Mouse (Mus musculus) frontal cortex, postnatal 36 days (tissue): ENCODE measurements around the gene Junb.
A peak's percentile ranks its signal among the peaks of the same experiment; 100 is the strongest.

Experiments
- DNase-seq, 2 experiments: peaks; one replicate each; pipeline ENCODE4 v3.0.0; 2022; ENCODE audit warnings: low spot score in 2 of 2

The Junb gene

DNA sequence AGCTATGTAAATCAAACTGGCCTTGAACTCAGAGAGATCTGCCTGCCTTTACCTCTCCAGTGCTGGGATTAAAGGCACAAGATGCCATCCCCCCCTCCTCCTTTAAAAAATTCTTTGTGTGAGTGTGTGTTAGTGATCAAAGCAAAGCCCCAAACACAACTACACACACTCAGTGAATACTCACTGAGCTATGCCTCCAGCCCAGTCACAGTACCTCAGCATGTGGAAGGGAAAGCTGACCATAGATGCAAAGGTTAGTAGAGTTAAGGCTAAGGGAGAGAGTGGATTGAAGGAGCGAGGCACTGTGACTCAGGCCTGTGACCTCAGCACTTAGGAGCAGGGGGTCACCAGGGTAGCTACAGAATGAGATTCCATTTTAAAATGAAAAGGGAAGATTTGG is 5.4 kb downstream of the Junb start:
- no peak for DNase-seq

DNA sequence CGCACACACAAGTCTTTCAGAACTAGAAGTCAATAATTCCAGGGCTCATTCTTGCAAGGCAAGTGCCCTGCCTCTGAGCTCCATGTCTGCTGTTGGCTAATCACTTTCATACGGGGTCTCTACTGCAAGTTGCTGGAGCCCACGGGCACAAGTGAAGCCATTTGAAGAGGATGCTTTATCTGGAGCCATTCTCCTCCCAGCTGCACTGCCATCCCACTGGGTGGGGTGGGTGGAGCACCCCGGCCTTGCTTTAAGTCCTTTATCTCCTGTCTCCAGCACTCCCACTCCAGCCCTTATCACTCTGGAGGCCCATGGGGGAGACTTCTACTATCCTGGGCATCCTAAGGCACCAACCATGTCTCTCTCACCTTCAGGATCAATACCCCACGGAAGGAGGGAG is 7.6 kb downstream of the Junb start:
- no peak for DNase-seq

DNA sequence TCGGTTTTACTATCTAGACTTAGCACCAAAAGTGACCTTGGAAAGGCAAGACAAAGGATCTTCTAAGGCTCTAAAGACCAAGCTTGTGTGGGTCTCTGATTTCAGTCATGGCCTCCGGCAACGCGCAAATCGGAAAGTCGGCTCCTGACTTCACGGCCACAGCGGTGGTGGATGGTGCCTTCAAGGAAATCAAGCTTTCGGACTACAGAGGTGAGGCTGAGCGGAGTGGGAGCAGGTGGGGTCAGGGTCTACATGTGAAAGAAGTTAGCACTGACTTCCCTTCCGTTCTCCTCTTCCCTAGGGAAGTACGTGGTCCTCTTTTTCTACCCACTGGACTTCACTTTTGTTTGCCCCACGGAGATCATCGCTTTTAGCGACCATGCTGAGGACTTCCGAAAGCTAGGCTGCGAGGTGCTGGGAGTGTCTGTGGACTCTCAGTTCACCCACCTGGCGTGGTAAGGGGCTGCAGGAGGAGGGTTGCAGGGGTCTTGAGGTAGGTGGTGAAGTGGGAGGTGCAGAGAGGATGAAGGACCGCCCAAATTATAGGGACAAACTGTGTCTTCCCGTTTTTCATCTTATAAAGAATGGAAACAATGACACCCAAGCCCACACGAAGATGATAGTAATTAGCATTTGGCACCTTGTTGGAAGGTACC is 8.3 kb downstream of the Junb start:
- DNase-seq, result no peak

DNA sequence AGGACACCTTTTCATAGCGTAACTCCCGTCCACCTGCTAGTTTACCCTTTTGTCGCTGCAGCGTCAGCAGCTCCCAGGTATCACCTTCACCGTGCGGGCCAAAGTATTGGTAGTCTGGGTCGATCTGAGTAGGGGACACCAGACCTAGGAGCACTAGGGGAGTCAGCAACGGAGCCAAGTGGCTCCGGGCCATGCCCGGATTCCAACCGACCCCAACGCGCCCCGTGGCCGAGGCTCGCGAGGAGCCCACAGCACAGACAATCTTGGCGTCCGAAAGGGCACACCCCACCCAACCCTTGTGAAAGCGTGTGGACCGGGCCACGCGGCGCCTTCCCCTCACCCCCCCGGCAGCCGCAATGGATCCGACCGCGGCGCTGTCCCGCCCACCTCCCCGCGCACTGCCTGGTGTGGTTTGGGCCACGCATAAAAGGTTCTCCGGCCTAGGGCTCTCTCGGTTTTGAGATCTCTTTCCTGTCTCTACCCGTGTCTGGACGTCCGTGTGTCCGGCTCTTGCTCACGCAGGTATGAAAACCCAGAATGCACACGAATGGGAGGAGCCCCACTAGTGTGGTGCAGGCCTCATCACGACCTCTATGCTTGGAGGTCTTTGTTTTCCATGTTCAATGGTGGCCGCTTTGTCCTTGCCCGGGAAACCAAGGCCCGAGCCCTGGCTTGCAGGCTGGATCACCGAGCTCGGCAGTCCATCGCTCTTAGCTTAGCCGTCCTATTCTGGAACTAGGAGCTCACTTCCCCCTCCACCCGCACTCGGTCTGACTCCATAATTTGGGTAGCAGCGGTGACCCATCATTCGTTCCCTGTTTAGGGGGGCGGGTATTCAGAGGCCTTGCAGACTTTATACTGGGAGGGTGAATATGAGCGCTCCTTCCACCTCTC is 9.0 kb downstream of the Junb start, which contains the start of the genes Gm49661, Prdx2 and Rnaseh2a:
Gm49661 (minus strand) TSS at position 193 of the 894 bp plus-strand sequence.
Prdx2 (plus strand) TSS at position 347 of the 894 bp plus-strand sequence.
Rnaseh2a (minus strand) TSS at position 527 of the 894 bp plus-strand sequence.
- DNase-seq, result peak; percentile 75

DNA sequence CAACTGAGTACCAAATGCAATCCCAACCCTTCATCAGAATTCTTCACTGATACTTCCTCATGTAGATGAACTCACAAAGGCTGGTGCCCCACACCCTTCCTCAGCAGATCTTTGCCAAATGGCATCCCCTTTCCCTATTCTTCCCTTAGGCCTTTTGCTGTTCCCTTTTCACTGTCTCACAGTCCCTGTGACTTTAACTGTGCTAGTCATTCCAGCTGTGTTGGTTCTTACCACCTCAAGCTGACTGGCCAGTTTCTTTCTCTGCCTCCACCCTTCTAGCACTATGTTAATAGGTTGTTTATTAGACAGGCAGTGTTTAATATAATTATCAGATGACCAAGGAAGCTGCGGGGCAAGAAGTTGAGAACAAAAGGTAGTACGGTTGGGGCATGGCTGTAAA is 9.9 kb downstream of the Junb start:
- no peak for DNase-seq

DNA sequence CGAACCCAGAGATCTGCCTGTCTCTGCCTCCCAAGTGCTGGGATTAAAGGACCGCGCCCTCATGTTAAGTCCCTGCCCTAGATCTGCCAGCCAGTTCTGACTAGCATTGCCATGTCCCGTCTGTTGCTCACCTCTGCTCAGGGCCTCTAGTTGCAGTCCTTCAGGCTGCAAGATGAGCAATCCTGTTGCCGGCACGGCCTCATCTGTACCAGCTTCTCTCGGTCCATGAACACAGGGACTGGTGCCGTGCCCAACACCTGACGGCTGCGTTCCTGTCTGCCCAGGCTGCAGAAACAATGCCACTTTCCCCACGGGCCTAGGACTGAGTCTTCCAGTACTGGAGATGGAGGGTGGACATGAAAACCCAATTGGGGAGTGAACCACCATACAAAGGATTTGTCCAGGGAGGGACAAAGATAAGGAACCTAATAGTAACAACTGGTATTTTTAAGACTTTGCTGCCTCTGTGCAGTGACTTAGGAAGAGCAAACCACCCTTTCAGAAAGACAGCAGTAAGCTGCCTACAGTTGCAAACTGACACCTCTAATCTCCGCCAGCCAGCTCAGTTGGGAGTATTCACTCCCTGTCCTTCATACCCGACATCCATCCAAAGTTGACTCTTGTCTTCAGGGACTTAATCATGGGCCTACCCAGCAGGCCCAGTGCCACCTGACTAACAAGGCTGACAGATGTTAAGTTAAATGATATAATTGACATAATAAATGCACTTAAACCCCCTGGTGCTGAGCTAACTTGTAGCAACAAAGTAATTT is 10.8 kb downstream of the Junb start:
- DNase-seq, result no peak

DNA sequence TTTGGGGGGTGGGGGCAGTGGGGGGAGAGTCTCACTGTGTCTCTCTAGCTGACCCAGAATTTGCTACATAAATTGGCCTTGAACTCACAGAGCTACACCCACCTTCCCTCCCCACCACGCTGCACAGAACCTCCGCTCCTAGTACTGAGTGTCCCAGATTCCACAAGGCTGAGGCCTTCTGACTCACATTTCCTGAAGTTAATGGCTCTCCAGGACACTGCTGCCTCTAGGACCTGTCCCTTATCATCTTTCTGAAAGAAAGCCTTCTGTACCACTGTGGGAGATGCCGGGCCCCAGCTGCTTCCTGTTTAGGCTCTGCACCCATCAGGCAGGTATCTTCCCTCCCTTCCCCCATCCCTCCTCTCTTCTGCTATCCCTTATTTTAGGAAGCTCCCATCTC is 11.9 kb downstream of the Junb start:
- DNase-seq, result no peak

DNA sequence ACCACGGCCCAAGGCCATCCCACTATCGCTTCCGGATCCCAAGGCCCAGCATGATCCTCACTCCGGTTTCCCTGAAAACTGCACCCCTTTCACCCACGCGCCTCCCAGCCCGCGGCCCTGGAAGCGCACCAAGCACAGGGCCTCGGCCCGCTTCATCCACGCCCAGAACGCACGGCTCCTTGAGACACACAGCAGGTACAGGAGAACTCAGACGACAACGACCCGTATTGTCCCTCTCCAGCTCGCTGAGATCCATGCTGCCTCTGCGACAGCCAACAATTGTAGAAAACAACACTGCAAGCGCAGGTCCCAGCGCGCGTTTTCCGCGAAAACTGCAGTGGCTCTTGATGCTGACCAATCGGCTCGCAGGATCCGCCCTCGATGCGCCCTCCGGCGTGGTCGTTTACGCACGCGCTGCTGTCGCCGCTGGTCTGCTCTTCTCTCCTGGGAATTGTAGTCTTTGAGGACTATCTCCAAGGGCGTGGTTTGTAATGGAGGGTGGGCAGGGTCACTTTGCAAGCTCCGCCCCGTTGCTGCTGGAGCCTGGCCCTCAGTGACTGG is 12.7 kb downstream of the Junb start:
- DNase-seq, result peak; percentile 91 to 95

DNA sequence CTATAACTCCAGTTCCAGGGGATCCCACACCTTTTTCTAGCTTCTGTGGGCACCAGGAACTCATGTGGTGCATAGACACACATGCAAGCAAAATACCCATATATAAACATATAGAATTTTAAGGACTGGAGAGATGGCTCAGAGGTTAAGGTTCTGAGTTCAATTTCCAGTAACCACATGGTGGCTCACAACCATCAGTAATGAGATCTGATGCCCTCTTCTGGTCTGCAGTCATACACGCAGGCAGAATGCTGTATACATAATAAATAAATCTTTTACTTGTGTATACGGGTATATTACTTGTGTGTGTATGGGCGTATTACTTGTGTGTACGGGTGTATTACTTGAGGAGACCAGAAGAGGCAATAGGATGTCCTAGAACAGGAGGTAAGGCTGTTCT is 14.6 kb downstream of the Junb start:
- no peak for DNase-seq

DNA sequence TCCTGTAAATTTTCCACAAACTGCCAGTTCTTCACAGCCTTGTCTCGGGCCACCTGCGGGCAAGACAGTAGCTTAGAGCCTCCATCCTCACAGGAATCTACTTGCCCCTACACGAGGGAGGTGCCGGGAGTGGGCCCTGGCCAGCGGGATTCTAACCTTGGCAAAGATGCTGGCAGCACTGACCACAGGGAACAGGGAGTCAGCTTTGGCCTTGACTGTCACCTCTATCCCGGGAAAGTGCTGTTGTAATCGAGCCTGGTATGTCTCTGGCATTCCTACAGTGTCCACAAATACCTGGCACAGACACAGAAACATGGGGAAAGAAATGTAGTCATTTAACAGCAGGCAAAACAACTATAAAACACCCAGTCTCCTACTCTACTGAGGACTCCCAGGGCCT is 18.7 kb downstream of the Junb start:
- no peak for DNase-seq

DNA sequence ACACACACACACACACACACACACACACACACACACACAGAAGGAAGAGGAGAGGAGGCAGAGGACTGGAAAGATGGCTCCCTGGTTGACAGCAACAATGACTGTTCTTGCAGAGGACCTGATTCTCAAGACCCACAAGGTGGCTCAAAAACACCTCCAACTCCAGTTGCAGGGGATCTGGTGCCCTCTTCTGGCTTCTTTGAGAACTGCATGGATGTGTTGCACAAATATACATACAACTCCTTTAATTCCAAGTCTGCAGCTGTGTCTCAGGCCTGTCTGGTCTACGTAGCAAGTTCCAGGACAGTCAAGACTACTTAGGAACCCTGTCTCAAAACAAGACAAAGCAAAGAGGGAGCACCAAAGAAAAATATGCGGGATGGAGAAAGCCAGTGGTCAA is 21.8 kb downstream of the Junb start:
- DNase-seq, result peak; percentile 61 to 85

DNA sequence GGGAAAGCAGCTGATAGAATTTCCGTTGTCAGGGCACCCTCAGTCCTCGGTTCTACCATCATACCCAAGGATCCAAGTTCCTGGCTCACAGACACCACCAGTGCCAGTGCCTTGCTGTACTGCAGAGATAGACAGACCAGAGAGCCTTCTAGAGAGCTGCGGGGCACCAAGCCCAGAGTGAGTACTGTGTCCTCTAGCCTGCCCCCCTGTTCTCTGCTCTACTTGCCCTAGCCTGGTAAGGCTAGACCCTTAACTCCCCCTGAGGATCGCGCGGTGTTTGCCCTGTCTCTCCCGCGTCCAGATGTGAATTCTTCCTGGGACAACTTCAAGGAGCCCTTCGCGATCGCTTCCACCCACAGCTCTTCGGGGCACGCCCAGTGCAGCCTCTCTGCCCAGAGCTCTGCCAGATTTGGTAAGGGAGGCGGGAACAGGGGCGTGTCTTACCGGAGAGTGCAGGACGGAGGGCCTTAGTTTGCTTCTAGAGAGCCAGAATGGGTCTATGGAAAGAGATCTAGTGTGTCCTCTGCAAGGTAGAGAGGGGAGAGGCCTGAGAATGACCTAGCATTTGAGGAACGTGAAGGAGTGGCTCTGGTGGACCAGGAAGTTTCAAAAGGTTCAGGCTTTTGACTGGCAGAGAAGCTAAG is 25.8 kb downstream of the Junb start:
- DNase-seq, result no peak

DNA sequence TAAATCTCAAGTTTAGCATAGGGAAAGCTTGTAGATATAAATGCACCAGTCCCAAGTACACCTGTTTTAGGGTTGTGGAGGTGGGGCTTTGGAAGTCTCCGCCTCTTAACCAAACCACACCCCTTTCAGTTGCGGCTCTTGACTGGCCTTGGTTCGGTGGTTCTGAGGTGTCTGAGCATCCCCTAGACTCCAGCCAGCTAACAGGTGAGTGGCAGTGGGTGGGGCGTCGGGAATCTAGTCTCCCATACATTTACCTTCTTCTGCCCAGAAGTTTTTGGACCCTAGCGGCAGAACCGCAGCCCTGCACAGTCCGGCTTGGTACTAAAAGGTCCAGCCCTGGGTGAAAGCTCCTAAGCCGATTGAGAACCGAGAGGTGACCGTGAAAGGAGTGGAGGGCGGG is 28.8 kb downstream of the Junb start:
- DNase-seq, result no peak

DNA sequence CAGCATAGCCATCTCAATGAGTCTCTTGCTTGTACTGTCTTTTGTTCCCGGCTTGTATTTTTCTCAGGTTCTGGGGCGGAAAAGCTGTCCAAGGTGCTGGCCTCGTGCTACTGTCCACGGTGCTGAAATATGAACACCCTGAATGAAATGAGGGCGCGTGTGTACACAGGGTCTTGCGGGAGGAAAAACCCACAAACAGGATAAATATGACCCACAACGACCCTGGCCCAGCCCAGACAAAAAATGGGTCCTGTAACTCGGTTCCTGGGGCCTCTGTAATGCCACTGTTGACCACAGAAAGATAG is 31.3 kb downstream of the Junb start:
- DNase-seq, result no peak

DNA sequence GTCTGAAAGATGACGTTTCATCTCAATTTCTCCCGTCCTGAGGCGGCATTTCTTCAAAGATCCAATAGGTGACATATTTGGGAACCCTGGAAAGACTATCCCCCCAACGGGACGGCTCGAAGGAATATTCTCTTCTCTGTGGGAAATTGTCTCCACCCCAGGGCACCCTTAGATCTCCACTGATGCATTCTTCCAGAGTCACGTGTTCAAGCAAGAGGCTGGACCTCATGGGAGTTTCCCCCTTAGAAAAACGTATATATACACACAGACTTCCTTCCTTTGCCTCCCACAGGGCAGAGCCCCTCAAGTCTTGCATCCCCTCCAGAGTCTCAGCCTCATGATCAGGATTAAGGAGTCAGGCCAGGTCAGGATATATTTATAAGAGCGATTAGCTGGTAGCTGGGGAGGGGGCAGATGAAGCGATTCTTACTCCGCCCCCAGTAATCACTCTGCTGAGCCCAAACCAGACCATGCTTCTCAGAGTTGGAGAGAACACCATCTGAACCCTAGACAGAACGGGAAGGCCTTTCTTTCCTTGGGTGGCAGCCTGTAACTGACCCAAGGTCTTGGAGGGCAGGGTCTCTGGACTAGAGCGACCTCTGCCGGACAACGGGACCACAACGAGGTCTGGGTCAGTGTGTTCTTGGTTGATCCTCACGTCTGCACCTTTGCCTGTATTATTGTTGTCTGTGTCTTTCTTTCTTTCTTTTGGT is 31.8 kb downstream of the Junb start, which contains the start of gene Rtbdn:
Rtbdn (plus strand) TSS at position 464 of the 713 bp plus-strand sequence.
- no peak for DNase-seq

DNA sequence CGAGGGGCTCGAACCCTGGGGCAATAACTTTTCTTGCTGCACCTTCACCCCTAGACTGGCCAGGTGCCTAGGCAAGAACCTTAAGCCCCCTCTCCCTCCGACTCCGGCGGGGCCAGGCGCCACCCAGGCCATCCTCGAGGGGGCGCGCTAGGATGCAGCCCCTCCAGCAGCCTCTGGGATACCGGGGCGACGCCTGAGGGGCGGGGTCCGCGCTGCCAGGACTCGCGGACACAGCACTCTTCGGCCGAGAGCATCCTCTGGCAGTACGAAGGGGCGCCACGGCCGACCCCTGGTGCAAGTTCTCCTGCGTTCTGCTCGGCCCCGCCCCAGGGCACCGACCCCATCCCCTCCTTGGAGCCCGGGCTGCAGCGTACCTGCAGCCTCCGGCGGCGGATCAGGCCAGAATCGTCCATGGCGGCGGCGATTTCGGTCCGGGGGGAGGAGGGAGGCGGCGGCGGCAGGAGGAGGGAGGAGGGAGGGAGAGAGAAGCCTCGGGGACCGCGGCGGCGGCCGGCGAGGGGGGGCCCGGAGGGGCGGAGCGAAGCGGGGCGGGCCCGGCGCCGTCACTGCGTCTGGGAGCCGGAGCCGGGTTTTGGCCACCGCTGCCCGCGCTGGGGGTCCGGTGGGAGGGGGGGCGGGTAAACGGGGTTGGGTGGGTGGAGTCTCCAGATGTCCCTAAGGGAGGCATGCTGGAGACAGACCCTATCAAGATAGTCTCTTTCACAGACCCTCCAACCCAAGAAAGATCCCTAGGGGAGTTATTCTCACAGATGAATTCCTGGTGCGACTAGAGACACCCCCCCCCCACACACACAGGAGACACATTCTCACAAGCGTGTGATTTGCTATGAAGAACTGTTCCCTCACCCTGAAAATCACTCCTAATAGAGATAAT is 32.6 kb downstream of the Junb start:
- peak; percentile 42 to 49 for DNase-seq

DNA sequence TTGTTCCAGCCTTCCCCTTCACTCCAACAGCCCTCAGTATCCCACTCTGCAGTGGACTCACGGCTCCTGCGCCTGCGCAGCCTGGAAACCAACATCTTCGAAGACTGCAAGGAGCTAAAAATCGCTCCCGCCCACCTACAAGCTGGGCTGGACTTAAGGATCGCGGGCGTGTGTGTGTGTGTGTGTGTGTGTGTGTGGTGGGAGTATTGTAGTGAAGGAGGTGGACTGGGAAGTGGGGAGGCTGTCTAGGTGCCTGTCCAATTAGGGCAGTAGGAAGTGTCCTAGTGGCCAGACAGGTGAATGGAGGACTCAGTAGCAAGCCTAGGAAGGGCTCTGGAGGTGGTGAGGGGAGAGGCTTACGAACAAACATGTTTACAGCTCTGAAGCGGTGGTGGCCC is 33.3 kb downstream of the Junb start:
- peak; percentile 80 to 87 for DNase-seq

DNA sequence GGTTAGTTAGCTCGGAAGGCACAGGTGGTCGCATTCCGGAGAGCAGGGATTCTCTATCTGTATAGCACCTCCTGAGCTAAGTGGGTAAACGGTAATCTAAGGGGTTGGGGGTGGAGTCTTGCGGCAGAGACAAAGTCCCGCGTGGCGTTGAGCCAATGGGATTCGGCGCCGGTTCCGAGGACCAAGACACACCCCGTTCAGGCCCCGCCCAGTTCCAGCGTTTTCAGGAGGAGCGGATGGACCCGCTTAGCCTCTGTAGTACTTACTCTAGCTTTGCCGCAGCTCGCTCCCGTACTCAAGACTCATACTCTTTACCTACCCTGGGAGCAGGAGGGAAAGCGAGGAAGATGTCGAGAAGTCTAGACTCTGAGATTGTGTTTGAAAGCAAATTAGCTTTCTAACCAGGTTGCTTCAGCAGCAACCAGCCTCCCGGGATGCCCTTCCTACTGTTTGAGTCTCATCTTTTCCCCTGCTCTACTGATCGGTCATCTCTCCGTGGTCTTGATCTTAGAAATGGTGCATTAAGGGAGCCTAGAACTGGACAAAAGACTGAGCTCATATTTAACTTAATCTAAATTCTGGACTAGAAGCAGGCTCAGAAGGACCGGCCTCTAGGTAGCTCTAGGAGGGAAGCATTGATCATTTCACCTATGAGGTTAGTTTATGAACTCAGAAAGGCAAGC is 33.9 kb downstream of the Junb start:
- peak; percentile 61 to 81 for DNase-seq

DNA sequence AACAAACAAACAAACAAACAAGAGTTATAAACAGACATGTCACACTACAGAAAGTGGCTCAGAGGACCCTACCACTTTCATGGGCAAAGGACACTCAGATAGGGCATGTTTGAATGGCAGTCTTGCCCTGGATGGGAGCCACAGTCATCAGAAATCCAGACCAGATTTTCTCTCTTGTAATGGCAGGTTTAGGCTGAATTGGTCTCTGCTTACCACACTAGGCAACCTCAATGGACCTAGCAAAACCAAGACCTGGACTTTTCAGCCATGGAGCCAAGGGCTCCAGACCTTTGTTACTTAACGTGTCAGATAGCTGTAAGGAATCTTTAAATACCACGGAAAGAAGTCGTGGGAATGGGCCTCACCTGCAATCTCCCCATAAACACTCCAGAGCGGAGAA is 34.8 kb downstream of the Junb start:
- DNase-seq, result no peak
